Mouse (Mus musculus): ENCODE results near the gene Atg5. TPM values are rescaled to one million over a fixed set of nuclear protein-coding genes. Genes with fewer than 3 reads are reported as not detected.

Atg5 gene
- polyA plus RNA-seq, 1 experiment, result 2.0 TPM

- H3K27ac ChIP-seq (ENCODE audit: control insufficient read depth, insufficient read depth, low read depth, low read length), result no peak overlapping the region
- H3K4me3 ChIP-seq (ENCODE audit: control insufficient read depth, low read depth, low read length), result no peak overlapping the region
- H3K4me1 ChIP-seq (ENCODE audit: control insufficient read depth, insufficient read depth, low read length), result no peaks in the 10 kb centered on the region
- H3K27me3 ChIP-seq (ENCODE audit: control insufficient read depth, insufficient read depth, low read length), result no peaks in the 10 kb centered on the region
- TF ChIP-seq POLR2A (IDR thresholded peaks at IDR 0.05; ENCODE audit: control insufficient read depth, low read depth, low read length), result no peak
- no peak for TF ChIP-seq CTCF (IDR thresholded peaks at IDR 0.05; ENCODE audit: control insufficient read depth, insufficient read depth, insufficient replicate concordance, low read depth, low read length)
- H3K36me3 ChIP-seq (ENCODE audit: control insufficient read depth, insufficient read depth, low read length), result no peaks in the 10 kb centered on the region
Observed at GRCm38 (mm10) chr10:44362846-44363245, 94.7 kb downstream of the Atg5 start.

GRCm38 (mm10) chr10:44366186-44366585 lies 98.0 kb downstream of the Atg5 start:
- Histone ChIP-seq H3K4me3 (ENCODE audit: control insufficient read depth, low read depth, low read length) (no peak overlapping the region), H3K27ac (ENCODE audit: control insufficient read depth, insufficient read depth, low read depth, low read length) (no peak overlapping the region), H3K36me3 (ENCODE audit: control insufficient read depth, insufficient read depth, low read length) (no peaks in the 10 kb centered on the region), H3K4me1 (ENCODE audit: control insufficient read depth, insufficient read depth, low read length) (no peaks in the 10 kb centered on the region), H3K27me3 (ENCODE audit: control insufficient read depth, insufficient read depth, low read length) (no peaks in the 10 kb centered on the region)
- TF ChIP-seq CTCF (IDR thresholded peaks at IDR 0.05; ENCODE audit: control insufficient read depth, insufficient read depth, insufficient replicate concordance, low read depth, low read length) (no peak), POLR2A (IDR thresholded peaks at IDR 0.05; ENCODE audit: control insufficient read depth, low read depth, low read length) (no peak)

- Histone ChIP-seq H3K4me1 (ENCODE audit: control insufficient read depth, insufficient read depth, low read length) (no peaks in the 10 kb centered on the region), H3K36me3 (ENCODE audit: control insufficient read depth, insufficient read depth, low read length) (no peaks in the 10 kb centered on the region), H3K4me3 (ENCODE audit: control insufficient read depth, low read depth, low read length) (no peak overlapping the region), H3K27ac (ENCODE audit: control insufficient read depth, insufficient read depth, low read depth, low read length) (no peak overlapping the region), H3K27me3 (ENCODE audit: control insufficient read depth, insufficient read depth, low read length) (no peaks in the 10 kb centered on the region)
- TF ChIP-seq POLR2A (IDR thresholded peaks at IDR 0.05; ENCODE audit: control insufficient read depth, low read depth, low read length), result no peak
Observed at GRCm38 (mm10) chr10:44367043-44367442, 98.9 kb downstream of the Atg5 start.

GRCm38 (mm10) chr10:44368596-44368995 lies 100.4 kb downstream of the Atg5 start:
- no peak overlapping the region for H3K27ac ChIP-seq (ENCODE audit: control insufficient read depth, insufficient read depth, low read depth, low read length)
- no peaks in the 10 kb centered on the region for H3K4me1 ChIP-seq (ENCODE audit: control insufficient read depth, insufficient read depth, low read length)
- no peak overlapping the region for H3K4me3 ChIP-seq (ENCODE audit: control insufficient read depth, low read depth, low read length)
- TF ChIP-seq POLR2A (IDR thresholded peaks at IDR 0.05; ENCODE audit: control insufficient read depth, low read depth, low read length), result no peak
- no peak for TF ChIP-seq CTCF (IDR thresholded peaks at IDR 0.05; ENCODE audit: control insufficient read depth, insufficient read depth, insufficient replicate concordance, low read depth, low read length)
- H3K36me3 ChIP-seq (ENCODE audit: control insufficient read depth, insufficient read depth, low read length), result no peaks in the 10 kb centered on the region
- H3K27me3 ChIP-seq (ENCODE audit: control insufficient read depth, insufficient read depth, low read length), result no peaks in the 10 kb centered on the region

- H3K27ac ChIP-seq (ENCODE audit: control insufficient read depth, insufficient read depth, low read depth, low read length), result no peak overlapping the region
- H3K27me3 ChIP-seq (ENCODE audit: control insufficient read depth, insufficient read depth, low read length), result no peaks in the 10 kb centered on the region
- TF ChIP-seq POLR2A (IDR thresholded peaks at IDR 0.05; ENCODE audit: control insufficient read depth, low read depth, low read length), result no peak
- no peak for TF ChIP-seq CTCF (IDR thresholded peaks at IDR 0.05; ENCODE audit: control insufficient read depth, insufficient read depth, insufficient replicate concordance, low read depth, low read length)
- no peaks in the 10 kb centered on the region for H3K36me3 ChIP-seq (ENCODE audit: control insufficient read depth, insufficient read depth, low read length)
- no peak overlapping the region for H3K4me3 ChIP-seq (ENCODE audit: control insufficient read depth, low read depth, low read length)
- H3K4me1 ChIP-seq (ENCODE audit: control insufficient read depth, insufficient read depth, low read length), result no peaks in the 10 kb centered on the region
Observed at GRCm38 (mm10) chr10:44370666-44371065, 102.5 kb downstream of the Atg5 start.

GRCm38 (mm10) chr10:44372210-44372609 lies 104.1 kb downstream of the Atg5 start:
- Histone ChIP-seq H3K27ac (ENCODE audit: control insufficient read depth, insufficient read depth, low read depth, low read length) (no peak overlapping the region), H3K27me3 (ENCODE audit: control insufficient read depth, insufficient read depth, low read length) (no peaks in the 10 kb centered on the region), H3K4me1 (ENCODE audit: control insufficient read depth, insufficient read depth, low read length) (no peaks in the 10 kb centered on the region), H3K4me3 (ENCODE audit: control insufficient read depth, low read depth, low read length) (no peak overlapping the region), H3K36me3 (ENCODE audit: control insufficient read depth, insufficient read depth, low read length) (no peaks in the 10 kb centered on the region)
- TF ChIP-seq CTCF (IDR thresholded peaks at IDR 0.05; ENCODE audit: control insufficient read depth, insufficient read depth, insufficient replicate concordance, low read depth, low read length) (no peak), POLR2A (IDR thresholded peaks at IDR 0.05; ENCODE audit: control insufficient read depth, low read depth, low read length) (no peak)

GRCm38 (mm10) chr10:44374678-44375077 lies 106.5 kb downstream of the Atg5 start:
- Histone ChIP-seq H3K4me3 (ENCODE audit: control insufficient read depth, low read depth, low read length) (no peak overlapping the region), H3K27ac (ENCODE audit: control insufficient read depth, insufficient read depth, low read depth, low read length) (no peak overlapping the region), H3K36me3 (ENCODE audit: control insufficient read depth, insufficient read depth, low read length) (no peaks in the 10 kb centered on the region), H3K27me3 (ENCODE audit: control insufficient read depth, insufficient read depth, low read length) (no peaks in the 10 kb centered on the region), H3K4me1 (ENCODE audit: control insufficient read depth, insufficient read depth, low read length) (no peaks in the 10 kb centered on the region; the same call in 1 of the 2 replicates)
- TF ChIP-seq POLR2A (IDR thresholded peaks at IDR 0.05; ENCODE audit: control insufficient read depth, low read depth, low read length) (no peak), CTCF (IDR thresholded peaks at IDR 0.05; ENCODE audit: control insufficient read depth, insufficient read depth, insufficient replicate concordance, low read depth, low read length) (no peak)

- Histone ChIP-seq H3K36me3 (ENCODE audit: control insufficient read depth, insufficient read depth, low read length) (no peaks in the 10 kb centered on the region), H3K27me3 (ENCODE audit: control insufficient read depth, insufficient read depth, low read length) (no peaks in the 10 kb centered on the region), H3K4me1 (ENCODE audit: control insufficient read depth, insufficient read depth, low read length) (peaks cover 5% of the 10 kb centered on the region), H3K4me3 (ENCODE audit: control insufficient read depth, low read depth, low read length) (no peak overlapping the region), H3K27ac (ENCODE audit: control insufficient read depth, insufficient read depth, low read depth, low read length) (no peak overlapping the region)
- TF ChIP-seq CTCF (IDR thresholded peaks at IDR 0.05; ENCODE audit: control insufficient read depth, insufficient read depth, insufficient replicate concordance, low read depth, low read length) (no peak), POLR2A (IDR thresholded peaks at IDR 0.05; ENCODE audit: control insufficient read depth, low read depth, low read length) (no peak)
Observed at GRCm38 (mm10) chr10:44375501-44375900, 107.3 kb downstream of the Atg5 start.

Measured in testis, adult 2 months (tissue).